Mouse (Mus musculus): Measurements from ENCODE around the gene Tmem126a.

The Tmem126a gene

GRCm38 (mm10) chr7:90456845-90457468, at the start of gene Tmem126a:
TSS of gene Tmem126a (minus strand) at chr7:90457229.
- DNase-seq (ENCODE audit: low read depth, low spot score): peak; percentile 96

DNA sequence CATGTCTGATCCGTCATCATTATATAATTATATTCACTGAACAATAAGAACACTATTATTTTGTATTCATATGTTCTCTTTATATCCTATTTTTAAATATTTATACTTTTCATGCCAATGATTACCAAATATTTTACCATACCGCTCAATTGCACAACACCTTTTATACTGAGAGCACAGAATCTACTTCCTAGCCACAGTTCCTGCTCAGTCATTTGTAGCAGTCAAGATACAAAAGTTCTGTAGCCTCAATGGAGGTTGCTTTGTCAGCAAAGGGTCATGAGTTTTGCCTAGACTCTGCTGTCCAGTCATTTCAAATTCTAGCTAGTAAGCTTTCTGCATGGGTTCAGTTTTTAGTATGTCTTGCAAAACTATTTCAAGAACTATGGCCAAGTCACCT, 25.6 kb upstream of the Tmem126a start:
- no peak for DNase-seq (ENCODE audit: low read depth, low spot score)

GRCm38 (mm10) chr7:90476313-90477245, 19.6 kb upstream of the Tmem126a start, which contains the start of gene Dlg2:
TSS of gene Dlg2 (plus strand) at chr7:90476672.
- peak; percentile 77 for DNase-seq (ENCODE audit: low read depth, low spot score)

- DNase-seq (ENCODE audit: low read depth, low spot score): peak; percentile 100
These were observed 18.8 kb upstream of the Tmem126a start, which contains the start of gene Tmem126b for GRCm38 (mm10) chr7:90475793-90476312. TSS of gene Tmem126b (minus strand) at chr7:90476001.

DNA sequence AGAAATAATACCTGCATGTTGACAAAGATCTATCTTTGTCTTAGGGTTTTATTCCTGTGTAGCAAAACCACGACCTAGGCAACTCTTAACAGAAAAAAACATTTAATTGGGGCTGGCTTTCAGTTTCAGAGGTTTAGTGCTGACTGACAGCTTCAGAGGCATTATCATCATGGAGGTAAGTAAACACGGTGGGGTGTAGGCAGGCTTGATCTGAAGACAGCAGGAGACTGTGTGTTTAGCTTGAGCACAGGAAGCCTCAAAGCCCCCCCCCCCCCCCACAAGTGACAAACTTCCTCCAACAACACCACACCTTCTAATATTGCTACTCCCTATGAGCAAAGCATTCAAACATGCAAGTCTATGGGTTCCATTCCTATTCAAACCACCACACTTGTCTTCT, 16.5 kb upstream of the Tmem126a start:
- DNase-seq (ENCODE audit: low read depth, low spot score): no peak

- no peak for DNase-seq (ENCODE audit: low read depth, low spot score)
These were observed 4.4 kb upstream of the Tmem126a start for GRCm38 (mm10) chr7:90461441-90461840.

DNA sequence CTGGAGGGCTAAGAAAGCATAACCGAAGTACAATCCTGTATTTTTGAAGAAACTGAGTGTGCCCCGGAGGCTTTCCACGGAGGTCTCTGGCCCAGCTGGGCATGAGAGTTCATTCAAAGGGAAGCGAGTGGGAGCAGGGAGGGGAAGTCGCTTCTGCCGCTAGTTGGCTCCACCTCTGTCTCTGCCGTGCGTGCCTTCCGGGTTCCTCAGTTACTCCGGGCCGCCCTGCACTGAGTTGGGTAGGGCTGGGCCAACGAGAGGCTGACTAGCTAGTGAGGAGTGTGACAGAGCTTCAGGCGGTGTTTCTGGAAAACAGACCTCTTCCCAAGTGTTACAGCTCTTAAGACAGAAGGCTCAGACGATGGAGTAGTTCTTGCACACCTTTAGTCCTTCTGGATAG, 3.9 kb upstream of the Tmem126a start:
- peak; percentile 37 for DNase-seq (ENCODE audit: low read depth, low spot score)

- DNase-seq (ENCODE audit: low read depth, low spot score): no peak
These were observed 3.3 kb upstream of the Tmem126a start for GRCm38 (mm10) chr7:90460330-90460729.

GRCm38 (mm10) chr7:90457517-90457916, 488 bp upstream of the Tmem126a start:
- DNase-seq (ENCODE audit: low read depth, low spot score): peak; percentile 43

GRCm38 (mm10) chr7:90456149-90456844, 732 bp downstream of the Tmem126a start:
- no peak for DNase-seq (ENCODE audit: low read depth, low spot score)

GRCm38 (mm10) chr7:90444206-90444605, 12.8 kb downstream of the Tmem126a start:
- DNase-seq (ENCODE audit: low read depth, low spot score): peak; percentile 31

- DNase-seq (ENCODE audit: low read depth, low spot score): peak; percentile 79
These were observed 13.6 kb downstream of the Tmem126a start for GRCm38 (mm10) chr7:90443101-90444091.

GRCm38 (mm10) chr7:90442518-90443080, 14.4 kb downstream of the Tmem126a start, which contains the start of gene Crebzf:
TSS of gene Crebzf (plus strand) at chr7:90442729.
- DNase-seq (ENCODE audit: low read depth, low spot score): peak; percentile 99

- no peak for DNase-seq (ENCODE audit: low read depth, low spot score)
These were observed 15.0 kb downstream of the Tmem126a start for GRCm38 (mm10) chr7:90442070-90442469.

DNA sequence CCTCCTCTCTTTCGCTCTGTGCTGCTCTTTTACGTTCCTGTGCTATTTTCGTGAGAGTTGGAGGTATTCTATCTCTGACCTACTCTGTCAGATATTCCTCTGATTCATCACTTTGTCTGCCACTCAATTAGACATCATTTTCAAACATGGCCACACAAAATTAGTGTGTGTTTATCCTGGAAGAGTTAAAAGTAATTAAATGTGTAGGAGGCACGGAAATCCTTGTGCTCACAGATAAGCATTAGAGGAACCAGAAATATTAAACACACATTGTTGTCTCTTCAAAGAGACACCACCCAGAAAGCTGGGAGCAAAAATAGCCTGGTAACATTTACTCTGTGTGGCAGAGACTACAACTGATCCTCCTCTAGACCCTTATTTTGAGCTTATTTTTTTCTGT, 17.0 kb downstream of the Tmem126a start:
- DNase-seq (ENCODE audit: low read depth, low spot score): no peak

DNA sequence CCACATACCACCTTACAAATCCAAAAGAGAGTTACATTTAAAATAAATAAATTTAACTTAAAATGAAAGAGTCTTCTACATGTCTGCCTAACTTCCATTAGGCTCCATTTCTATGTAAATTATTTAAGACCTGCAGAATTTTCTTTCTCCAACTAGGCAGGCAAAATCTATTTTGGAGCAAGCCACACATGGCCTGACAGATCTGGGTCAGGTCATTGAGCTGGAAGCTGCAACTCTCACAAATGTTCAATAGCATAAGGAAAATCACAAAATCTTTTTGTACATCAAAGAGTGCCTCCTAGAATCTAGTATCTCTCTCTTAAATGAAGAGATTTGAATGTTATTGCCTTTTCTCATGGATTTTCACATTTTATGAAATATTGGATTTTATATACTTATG, 24.8 kb downstream of the Tmem126a start:
- peak; percentile 63 for DNase-seq (ENCODE audit: low read depth, low spot score)

GRCm38 (mm10) chr7:90427006-90427405, 30.0 kb downstream of the Tmem126a start:
- DNase-seq (ENCODE audit: low read depth, low spot score): peak; percentile 18

DNA sequence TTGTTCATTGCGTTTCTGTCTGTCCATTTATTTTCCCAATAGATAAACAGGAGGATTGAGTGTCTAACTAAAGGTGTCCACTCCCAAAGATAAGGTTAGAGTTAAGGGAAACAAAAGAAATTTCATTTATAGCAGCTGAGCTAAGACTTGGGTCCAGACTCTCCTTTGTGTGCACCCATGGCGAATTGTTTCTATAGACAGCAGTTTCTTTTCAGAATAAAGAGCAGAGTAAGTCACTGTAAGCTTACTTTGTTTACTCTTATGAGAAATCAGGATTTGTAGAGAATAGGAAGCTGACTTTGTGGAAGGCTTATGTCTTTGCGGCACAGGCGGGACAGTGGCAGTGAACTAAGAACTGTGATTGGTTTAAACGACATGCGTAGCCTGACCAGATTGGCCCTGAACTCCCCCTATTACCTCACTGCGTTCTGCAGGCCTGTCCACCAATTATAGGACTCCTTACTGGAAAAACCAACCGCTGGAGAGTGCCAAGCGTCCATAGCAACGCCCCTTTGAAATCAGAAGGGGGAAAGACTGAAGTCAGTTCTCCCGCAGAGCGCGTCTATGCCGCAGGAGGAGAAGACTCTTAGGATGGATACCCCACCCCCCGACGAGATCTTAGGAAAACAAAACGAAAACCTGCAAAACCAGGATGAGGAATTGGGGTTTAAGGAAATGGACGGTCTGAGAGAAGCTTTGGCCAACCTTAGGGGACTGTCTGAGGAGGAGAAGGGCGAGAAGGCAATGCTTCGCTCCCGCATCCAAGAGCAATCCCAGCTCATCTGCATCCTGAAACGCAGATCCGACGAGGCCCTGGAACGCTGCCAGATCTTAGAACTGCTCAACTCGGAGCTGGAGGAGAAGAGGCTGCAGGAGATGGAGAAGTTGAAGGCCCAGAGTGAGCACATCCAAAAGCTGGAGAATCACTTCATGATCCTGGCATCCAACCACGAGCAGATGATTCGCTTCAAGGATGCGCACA, 30.7 kb downstream of the Tmem126a start, which contains the start of gene Ccdc89:
Gene Ccdc89, plus strand, starts transcription at position 558 of the 982 bp plus-strand sequence.
- peak; percentile 99 for DNase-seq (ENCODE audit: low read depth, low spot score)

- peak; percentile 87 for DNase-seq (ENCODE audit: low read depth, low spot score)
These were observed 47.1 kb downstream of the Tmem126a start for GRCm38 (mm10) chr7:90409934-90410333.

All from brain, adult 2 months (tissue).